Mouse (Mus musculus) stomach, embryonic 15.5 days (tissue): ENCODE results near the gene Col4a4. TPM values are rescaled to one million over a fixed set of nuclear protein-coding genes. Genes with fewer than 3 reads are reported as not detected.

Experiments used
- ATAC-seq: fragments of 200-750 bp; cut with Nextera tagmentation; 2 replicates; pipeline ENCODE4 v1.8.0; 2017; ENCODE audit warnings: low read depth, moderate number of reproducible peaks, moderate TSS enrichment; ENCODE audit not compliant: insufficient read depth, low FRiP score
- H3K27ac ChIP-seq: fragments of 300-500 bp; sonication (generic); 2 replicates; pipeline ENCODE4 v1.5.1; 2015; ENCODE audit warnings: mild to moderate bottlenecking, inconsistent platforms
- H3K27me3 ChIP-seq: fragments of 300-500 bp; sonication (generic); replicated peaks from 2 replicates; pipeline ENCODE4 v1.6.1; 2015; ENCODE audit warnings: inconsistent platforms
- H3K36me3 ChIP-seq: fragments of 300-500 bp; sonication (generic); 2 replicates; pipeline ENCODE4 v1.6.1; 2015; ENCODE audit warnings: inconsistent platforms
- H3K4me1 ChIP-seq: fragments of 300-500 bp; sonication (generic); 2 replicates; pipeline ENCODE4 v1.6.1; 2015; ENCODE audit warnings: inconsistent platforms
- H3K4me2 ChIP-seq: fragments of 300-500 bp; sonication (generic); 2 replicates; pipeline ENCODE4 v1.6.1; 2015; ENCODE audit warnings: mild to moderate bottlenecking, inconsistent platforms
- H3K4me3 ChIP-seq: fragments of 300-500 bp; sonication (generic); replicated peaks from 2 replicates; pipeline ENCODE4 v1.5.1; 2015; ENCODE audit warnings: inconsistent platforms
- H3K9ac ChIP-seq: fragments of 300-500 bp; sonication (generic); 2 replicates; pipeline ENCODE4 v1.6.1; 2015; ENCODE audit warnings: inconsistent platforms
- H3K9me3 ChIP-seq: fragments of 300-500 bp; sonication (generic); 2 replicates; pipeline ENCODE4 v1.6.1; 2016; ENCODE audit warnings: inconsistent platforms
- WGBS: fragments of 180-500 bp; shearing (Covaris S2); methylation state at CpG from one replicate; pipeline ENCODE4 v1.1.7; 2015; 5-methylcytosine and 5-hydroxymethylcytosine counted together
- polyA plus RNA-seq: library from polyadenylated mRNA; unstranded; fragments of >200 nt; fragmentation: Nextera tagmentation; extraction: Ambion mirVana; gene quantifications from 2 replicates; pipeline ENCODE4 v1.2.1, GENCODE M21; 2015

Col4a4 gene
- polyA plus RNA-seq, 1 experiment from 2014 or later = 0.64 TPM

GRCm38 (mm10) chr1:82612061-82612660 lies 25.5 kb upstream of the Col4a4 start:
- ATAC-seq = no peak
- Histone ChIP-seq H3K4me2 (no peak overlapping the region), H3K27ac (no peak overlapping the region), H3K4me3 (no peak overlapping the region), H3K4me1 (no peaks in the 10 kb centered on the region), H3K9me3 (no peaks in the 10 kb centered on the region), H3K27me3 (no peaks in the 10 kb centered on the region), H3K9ac (no peak overlapping the region), H3K36me3 (no peaks in the 10 kb centered on the region)
- 45% methylated on average over 9 of the region's 9 CpGs for WGBS

GRCm38 (mm10) chr1:82608646-82609262 lies 22.1 kb upstream of the Col4a4 start:
- Histone ChIP-seq H3K9ac (no peak overlapping the region), H3K9me3 (no peaks in the 10 kb centered on the region), H3K4me2 (no peak overlapping the region), H3K27ac (no peak overlapping the region), H3K4me3 (no peak overlapping the region), H3K36me3 (no peaks in the 10 kb centered on the region), H3K27me3 (no peaks in the 10 kb centered on the region), H3K4me1 (no peaks in the 10 kb centered on the region)
- ATAC-seq = no peak
- 64% methylated on average over 9 of the region's 9 CpGs for WGBS

GRCm38 (mm10) chr1:82605856-82606255 lies 19.2 kb upstream of the Col4a4 start:
- 79% methylated on average over 7 of the region's 7 CpGs for WGBS
- Histone ChIP-seq H3K9me3 (no peaks in the 10 kb centered on the region), H3K27me3 (no peaks in the 10 kb centered on the region), H3K4me3 (no peak overlapping the region), H3K36me3 (no peaks in the 10 kb centered on the region), H3K4me2 (no peak overlapping the region), H3K4me1 (no peaks in the 10 kb centered on the region), H3K27ac (no peak overlapping the region), H3K9ac (no peak overlapping the region)
- ATAC-seq = no peak

- Histone ChIP-seq H3K4me2 (no peak overlapping the region), H3K9ac (no peak overlapping the region), H3K27ac (no peak overlapping the region), H3K9me3 (no peaks in the 10 kb centered on the region), H3K4me1 (no peaks in the 10 kb centered on the region), H3K36me3 (no peaks in the 10 kb centered on the region), H3K27me3 (no peaks in the 10 kb centered on the region), H3K4me3 (no peak overlapping the region)
- 85% methylated on average over 7 of the region's 7 CpGs for WGBS
- ATAC-seq = no peak
These were observed 18.7 kb upstream of the Col4a4 start for GRCm38 (mm10) chr1:82605347-82605746.

- ATAC-seq = no peak
- Histone ChIP-seq H3K4me2 (no peak overlapping the region), H3K4me1 (no peaks in the 10 kb centered on the region), H3K36me3 (no peaks in the 10 kb centered on the region), H3K9me3 (no peaks in the 10 kb centered on the region), H3K27ac (no peak overlapping the region), H3K4me3 (no peak overlapping the region), H3K9ac (no peak overlapping the region), H3K27me3 (no peaks in the 10 kb centered on the region)
- whole genome bisulfite sequencing = 72% methylated on average over 7 of the region's 7 CpGs
These were observed 16.7 kb upstream of the Col4a4 start for GRCm38 (mm10) chr1:82603198-82603950.

- Histone ChIP-seq H3K4me1 (no peaks in the 10 kb centered on the region), H3K9ac (no peak overlapping the region), H3K27ac (no peak overlapping the region), H3K36me3 (no peaks in the 10 kb centered on the region), H3K4me2 (no peak overlapping the region), H3K4me3 (no peak overlapping the region), H3K9me3 (no peaks in the 10 kb centered on the region), H3K27me3 (no peaks in the 10 kb centered on the region)
- WGBS = 22% methylated on average over 6 of the region's 6 CpGs
- peak; percentile 60; the same call in 1 of the 2 replicates for ATAC-seq
These were observed 10.4 kb upstream of the Col4a4 start for GRCm38 (mm10) chr1:82596864-82597596.

GRCm38 (mm10) chr1:82590266-82590665 lies 3.6 kb upstream of the Col4a4 start:
- no peak overlapping the region for H3K9ac ChIP-seq
- no peak overlapping the region for H3K4me3 ChIP-seq
- 61% methylated on average over 4 of the region's 4 CpGs for WGBS
- 0 out of 2 replicates have a peak, but pooled peaks cover 4% of the 10 kb centered on the region for H3K4me1 ChIP-seq
- no peak overlapping the region for H3K4me2 ChIP-seq
- no peaks in the 10 kb centered on the region for H3K36me3 ChIP-seq
- no peak for ATAC-seq
- H3K27ac ChIP-seq = no peak overlapping the region
- no peaks in the 10 kb centered on the region for H3K9me3 ChIP-seq
- H3K27me3 ChIP-seq = peaks cover 9% of the 10 kb centered on the region; the same call in 1 of the 2 replicates

GRCm38 (mm10) chr1:82585981-82586380 lies 668 bp downstream of the Col4a4 start:
- H3K9me3 ChIP-seq = no peaks in the 10 kb centered on the region
- no peak overlapping the region for H3K4me3 ChIP-seq
- H3K9ac ChIP-seq = no peak overlapping the region
- 0 out of 2 replicates have a peak, but pooled peaks cover 4% of the 10 kb centered on the region for H3K4me1 ChIP-seq
- H3K36me3 ChIP-seq = no peaks in the 10 kb centered on the region
- H3K27ac ChIP-seq = no peak overlapping the region
- no peak for ATAC-seq
- WGBS = 73% methylated on average over 7 of the region's 7 CpGs
- peak overlapping the region; percentile 71; the same call in 1 of the 2 replicates for H3K4me2 ChIP-seq
- peaks cover 9% of the 10 kb centered on the region; the same call in 1 of the 2 replicates for H3K27me3 ChIP-seq

GRCm38 (mm10) chr1:82578320-82578719 lies 8.3 kb downstream of the Col4a4 start:
- H3K9ac ChIP-seq = no peak overlapping the region
- ATAC-seq = no peak
- no peak overlapping the region for H3K4me3 ChIP-seq
- no peaks in the 10 kb centered on the region for H3K27me3 ChIP-seq
- WGBS = 59% methylated on average over 4 of the region's 4 CpGs
- no peak overlapping the region for H3K27ac ChIP-seq
- H3K4me2 ChIP-seq = no peak overlapping the region
- no peaks in the 10 kb centered on the region for H3K9me3 ChIP-seq
- H3K4me1 ChIP-seq = no peaks in the 10 kb centered on the region
- no peaks in the 10 kb centered on the region for H3K36me3 ChIP-seq

GRCm38 (mm10) chr1:82577915-82578314 lies 8.7 kb downstream of the Col4a4 start:
- ATAC-seq = no peak
- H3K9ac ChIP-seq = no peak overlapping the region

GRCm38 (mm10) chr1:82577339-82577738 lies 9.3 kb downstream of the Col4a4 start:
- Histone ChIP-seq H3K36me3 (no peaks in the 10 kb centered on the region), H3K27me3 (no peaks in the 10 kb centered on the region), H3K9me3 (no peaks in the 10 kb centered on the region), H3K9ac (no peak overlapping the region), H3K27ac (no peak overlapping the region), H3K4me3 (no peak overlapping the region), H3K4me2 (no peak overlapping the region), H3K4me1 (no peaks in the 10 kb centered on the region)
- ATAC-seq = no peak
- 84% methylated on average over 10 of the region's 10 CpGs for WGBS

More at GRCm38 (mm10) chr1:82577915-82578314, 8.7 kb downstream of the Col4a4 start:
- H3K4me3 ChIP-seq = no peak overlapping the region
- H3K27ac ChIP-seq = no peak overlapping the region
- no peak overlapping the region for H3K4me2 ChIP-seq
- no peaks in the 10 kb centered on the region for H3K27me3 ChIP-seq
- H3K4me1 ChIP-seq = no peaks in the 10 kb centered on the region
- no peaks in the 10 kb centered on the region for H3K36me3 ChIP-seq
- WGBS = 53% methylated on average over 3 of the region's 3 CpGs
- no peaks in the 10 kb centered on the region for H3K9me3 ChIP-seq
